Mouse (Mus musculus) spleen, adult 2 months (tissue): ENCODE measurements at regions not wholly inside any gene's neighbourhood (a gene's known extent, or its start where the extent isn't known, plus 50 kb on each side); places are given as distances from the start of the nearest gene placed in this dataset.

ENCODE experiments used
- CTCF ChIP-seq: fragments of 200-500 bp; IDR thresholded peaks from 2 replicates; pipeline ENCODE4 v1.5.1; 2011; ENCODE audit warnings: mild to moderate bottlenecking, inconsistent platforms; ENCODE audit not compliant: insufficient read depth, insufficient read length, insufficient replicate concordance; ENCODE audit errors: extremely low read depth
- POLR2A ChIP-seq: fragments of 200-500 bp; IDR thresholded peaks from 2 replicates; pipeline ENCODE4 v1.6.1; 2011; ENCODE audit warnings: low read depth, low read length, inconsistent platforms

- no peak for TF ChIP-seq CTCF
- TF ChIP-seq POLR2A: no peak
Measured at GRCm38 (mm10) chr6:66428370-66428769, 106.8 kb upstream of the Mad2l1 start.
